Mouse (Mus musculus) forebrain, embryonic 14.5 days (tissue): Measurements from ENCODE around the gene BC067074. TPM values are rescaled to one million over a fixed set of nuclear protein-coding genes. Genes with fewer than 3 reads are reported as not detected.

Experiments used
- ATAC-seq: fragments of 200-750 bp; cut with Nextera tagmentation; 2 replicates; pipeline ENCODE4 v1.8.0; 2017; ENCODE audit warnings: mild to moderate bottlenecking, moderate library complexity
- DNase-seq: peaks from one replicate; pipeline ENCODE4 v3.0.0-alpha.2; 2015; ENCODE audit warnings: low spot score
- H3K27ac ChIP-seq: fragments of 300-500 bp; sonication (generic); 2 replicates; pipeline ENCODE4 v1.5.1; 2014; ENCODE audit warnings: low read depth, mild to moderate bottlenecking, control low read depth, low read length, moderate library complexity
- H3K27me3 ChIP-seq: fragments of 300-500 bp; sonication (generic); replicated peaks from 2 replicates; pipeline ENCODE4 v1.6.1; 2014; ENCODE audit warnings: low read length, control low read depth, mixed read lengths; ENCODE audit not compliant: control insufficient read depth, insufficient read depth
- H3K36me3 ChIP-seq: fragments of 300-500 bp; sonication (generic); 2 replicates; pipeline ENCODE4 v1.6.1; 2014; ENCODE audit warnings: low read length, control low read depth; ENCODE audit not compliant: control insufficient read depth, insufficient read depth
- H3K4me1 ChIP-seq: fragments of 300-500 bp; sonication (generic); 2 replicates; pipeline ENCODE4 v1.6.1; 2014; ENCODE audit warnings: antibody characterized with exemption, low read length, control low read depth; ENCODE audit not compliant: control insufficient read depth, insufficient read depth
- H3K4me2 ChIP-seq: fragments of 300-500 bp; sonication (generic); 2 replicates; pipeline ENCODE4 v1.6.1; 2014; ENCODE audit warnings: mild to moderate bottlenecking, control low read depth, low read length
- H3K4me3 ChIP-seq: fragments of 300-500 bp; sonication (generic); 2 replicates; pipeline ENCODE4 v1.5.1; 2014; ENCODE audit warnings: low read depth, low read length, control low read depth
- H3K9ac ChIP-seq: fragments of 300-500 bp; sonication (generic); 2 replicates; pipeline ENCODE4 v1.6.1; 2014; ENCODE audit warnings: mild to moderate bottlenecking, low read length, control low read depth, moderate library complexity
- H3K9me3 ChIP-seq: fragments of 300-500 bp; sonication (generic); replicated peaks from 2 replicates; pipeline ENCODE4 v1.6.1; 2016; ENCODE audit warnings: low read length, control low read depth, mixed read lengths; ENCODE audit not compliant: control insufficient read depth
- WGBS: fragments of 180-500 bp; shearing (Covaris S2); extraction: QIAGEN DNeasy Blood & Tissue Kit; methylation state at CpG from one replicate; pipeline ENCODE4 v1.1.7; 2014; 5-methylcytosine and 5-hydroxymethylcytosine counted together
- polyA plus RNA-seq: library from polyadenylated mRNA; unstranded; fragments of >200 nt; fragmentation: Nextera tagmentation; extraction: Ambion mirVana; gene quantifications from 2 replicates; pipeline ENCODE4 v1.2.1, GENCODE M21; 2014

The BC067074 gene
- polyA plus RNA-seq, 1 experiment from 2014 or later, result 0.52 TPM

DNA sequence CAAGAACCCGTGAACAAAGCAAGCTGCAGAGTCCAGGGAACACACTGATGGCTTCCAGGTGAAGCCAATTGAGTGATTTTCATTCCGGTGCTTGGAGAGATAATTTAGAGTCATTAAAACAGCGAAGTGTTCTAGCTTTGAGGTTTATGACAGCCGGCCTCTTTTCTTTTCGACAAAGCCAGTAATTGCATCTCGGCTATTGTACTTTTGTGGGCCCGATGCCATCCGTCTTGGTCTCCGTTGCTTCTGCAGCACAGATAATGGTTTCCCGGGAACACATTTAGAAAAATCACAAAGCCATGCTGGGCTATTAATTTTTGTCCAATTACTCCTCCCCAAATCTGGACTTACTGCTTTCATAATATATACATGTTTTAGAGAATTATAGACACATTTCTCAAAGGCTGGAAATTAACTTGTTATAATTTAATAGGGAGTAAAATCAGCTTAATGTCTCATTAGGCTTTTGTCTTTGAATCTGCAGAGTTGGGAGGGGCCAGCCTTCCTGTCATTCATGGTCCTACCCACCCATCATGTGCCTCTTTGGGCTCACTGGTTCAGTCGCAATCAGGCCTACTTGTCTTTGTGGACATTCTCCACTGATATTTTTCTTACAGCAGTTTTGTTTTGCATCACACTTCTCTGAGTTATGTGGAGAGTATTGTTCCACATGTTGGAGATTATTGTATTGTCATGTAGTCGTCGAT is 64.6 kb downstream of the BC067074 start:
- ATAC-seq (peak; percentile 60; the same call in 1 of the 2 replicates), DNase-seq (peak; percentile 60)
- WGBS, result 49% methylated on average over 13 of the region's 13 CpGs

DNA sequence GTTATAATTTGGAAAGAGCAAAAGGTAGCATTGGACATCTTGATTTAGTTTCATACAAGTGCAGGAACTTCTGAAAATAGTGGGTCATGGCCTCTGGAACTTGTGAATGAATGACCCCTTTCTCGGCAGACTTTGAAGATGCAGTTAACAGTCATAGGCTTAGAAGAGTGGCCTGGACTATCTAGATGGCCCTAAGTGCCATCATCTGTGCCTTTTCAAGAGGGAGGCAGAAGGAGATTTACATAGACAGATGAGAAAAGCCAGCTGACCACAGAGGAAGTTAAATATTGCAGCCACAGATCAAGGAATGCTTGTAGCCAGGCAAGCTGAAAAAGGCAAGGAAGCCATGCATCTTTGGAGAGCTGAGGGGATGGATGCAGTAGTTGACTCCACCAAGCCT is 66.7 kb downstream of the BC067074 start:
- 97% methylated on average over 1 of the region's 1 CpGs for WGBS

More for the DNA sequence above, 64.6 kb downstream of the BC067074 start:
- H3K9ac ChIP-seq, result no peak overlapping the region
- no peaks in the 10 kb centered on the region for H3K36me3 ChIP-seq
- H3K4me2 ChIP-seq, result no peak overlapping the region
- H3K4me1 ChIP-seq, result 0 out of 2 replicates have a peak, but pooled peaks cover under 1% of the 10 kb centered on the region
- no peak overlapping the region for H3K4me3 ChIP-seq
- no peak overlapping the region for H3K27ac ChIP-seq
- H3K27me3 ChIP-seq, result no peaks in the 10 kb centered on the region
- H3K9me3 ChIP-seq, result no peaks in the 10 kb centered on the region; the same call in 1 of the 2 replicates

DNA sequence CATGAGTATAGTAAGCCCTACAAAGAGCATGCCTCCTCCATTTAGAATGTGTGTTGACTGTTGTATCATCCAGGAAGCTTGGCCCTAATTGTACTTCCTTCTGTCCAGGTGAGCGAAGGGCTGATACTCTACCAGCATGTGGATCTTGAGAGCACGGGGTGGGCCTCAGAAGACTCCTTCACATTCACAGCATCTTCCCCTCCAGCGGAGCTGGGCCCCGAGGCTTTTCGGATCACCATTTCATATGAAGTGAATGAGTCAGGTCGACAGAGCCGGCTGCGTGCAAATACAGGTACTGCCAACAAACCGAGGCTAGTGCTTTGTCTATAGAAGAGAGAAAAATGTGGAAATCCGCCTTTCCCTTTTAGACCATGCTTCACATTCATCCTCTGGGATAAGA is 73.0 kb downstream of the BC067074 start:
- no peaks in the 10 kb centered on the region; the same call in 1 of the 2 replicates for H3K9me3 ChIP-seq
- H3K36me3 ChIP-seq, result no peaks in the 10 kb centered on the region
- H3K27me3 ChIP-seq, result no peaks in the 10 kb centered on the region
- ATAC-seq (no peak), DNase-seq (no peak)
- no peak overlapping the region for H3K27ac ChIP-seq
- WGBS, result 89% methylated on average over 10 of the region's 10 CpGs
- H3K4me2 ChIP-seq, result no peak overlapping the region
- no peak overlapping the region for H3K9ac ChIP-seq
- no peak overlapping the region for H3K4me3 ChIP-seq
- H3K4me1 ChIP-seq, result no peaks in the 10 kb centered on the region

More for the DNA sequence above, 66.7 kb downstream of the BC067074 start:
- H3K4me2 ChIP-seq, result no peak overlapping the region
- H3K9ac ChIP-seq, result no peak overlapping the region
- DNase-seq (no peak), ATAC-seq (no peak)
- H3K27ac ChIP-seq, result no peak overlapping the region
- H3K4me3 ChIP-seq, result no peak overlapping the region
- H3K36me3 ChIP-seq, result no peaks in the 10 kb centered on the region
- H3K27me3 ChIP-seq, result no peaks in the 10 kb centered on the region
- H3K9me3 ChIP-seq, result no peaks in the 10 kb centered on the region; the same call in 1 of the 2 replicates
- no peaks in the 10 kb centered on the region for H3K4me1 ChIP-seq

DNA sequence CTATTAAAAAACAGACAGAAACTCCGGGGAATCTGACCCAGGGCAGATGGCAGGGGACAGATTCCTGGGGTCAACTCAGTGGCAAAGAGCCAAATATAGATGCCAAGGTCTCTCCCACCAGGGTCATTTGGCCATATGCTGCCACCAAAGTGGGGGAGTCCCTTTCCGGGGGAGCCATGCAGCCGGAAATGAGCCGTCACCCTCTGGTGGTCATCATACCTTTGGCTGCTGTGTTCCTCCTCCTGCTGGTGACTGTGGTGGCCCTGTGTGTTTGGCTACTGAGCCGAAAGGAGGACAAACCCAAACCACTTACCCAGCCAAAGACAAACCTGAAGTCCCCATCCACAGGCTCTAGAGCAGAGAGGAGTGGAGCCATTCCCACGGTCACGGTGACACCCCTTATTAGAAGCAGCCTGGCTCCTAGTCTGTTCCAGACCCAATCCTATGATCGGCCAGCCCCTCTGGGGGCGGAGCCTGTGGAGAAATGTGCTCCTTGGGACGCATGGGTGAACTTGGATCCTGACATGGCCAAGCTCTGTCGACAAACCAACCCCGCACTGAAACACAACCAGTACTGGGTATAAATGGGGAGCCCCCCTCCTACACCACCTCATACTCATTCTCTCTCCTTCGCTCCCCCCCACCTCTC is 76.1 kb downstream of the BC067074 start:
- WGBS, result 74% methylated on average over 13 of the region's 13 CpGs
- no peak for DNase-seq
- ATAC-seq, result no peak
- Histone ChIP-seq H3K4me1 (no peaks in the 10 kb centered on the region), H3K4me2 (no peak overlapping the region), H3K36me3 (no peaks in the 10 kb centered on the region), H3K9me3 (no peaks in the 10 kb centered on the region), H3K9ac (no peak overlapping the region), H3K27me3 (no peaks in the 10 kb centered on the region), H3K27ac (no peak overlapping the region), H3K4me3 (no peak overlapping the region)

DNA sequence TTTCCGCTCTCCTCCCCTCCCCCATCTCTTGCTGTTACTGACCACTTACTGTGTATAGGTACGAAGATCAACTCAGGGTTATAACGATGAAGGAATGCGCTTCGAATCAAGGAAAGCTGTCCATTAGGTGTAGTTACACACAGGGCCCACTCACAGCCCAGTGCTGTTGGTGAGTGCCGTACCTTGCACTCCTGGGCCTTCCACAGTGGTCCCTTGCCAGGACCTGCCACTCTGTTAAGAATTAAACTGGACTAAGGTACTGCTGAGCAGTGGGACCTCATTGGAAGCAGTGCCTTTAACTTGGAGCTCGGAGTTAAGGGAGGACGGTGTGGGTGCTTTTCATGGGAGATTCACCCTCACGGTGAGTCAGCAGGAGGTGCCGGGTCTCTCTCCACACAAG is 76.7 kb downstream of the BC067074 start:
- no peaks in the 10 kb centered on the region for H3K36me3 ChIP-seq
- no peak for DNase-seq
- WGBS, result 92% methylated on average over 10 of the region's 10 CpGs
- H3K9ac ChIP-seq, result no peak overlapping the region
- no peak overlapping the region for H3K27ac ChIP-seq
- no peaks in the 10 kb centered on the region for H3K4me1 ChIP-seq
- no peaks in the 10 kb centered on the region for H3K9me3 ChIP-seq
- ATAC-seq, result no peak
- no peak overlapping the region for H3K4me2 ChIP-seq
- no peak overlapping the region for H3K4me3 ChIP-seq
- no peaks in the 10 kb centered on the region for H3K27me3 ChIP-seq

DNA sequence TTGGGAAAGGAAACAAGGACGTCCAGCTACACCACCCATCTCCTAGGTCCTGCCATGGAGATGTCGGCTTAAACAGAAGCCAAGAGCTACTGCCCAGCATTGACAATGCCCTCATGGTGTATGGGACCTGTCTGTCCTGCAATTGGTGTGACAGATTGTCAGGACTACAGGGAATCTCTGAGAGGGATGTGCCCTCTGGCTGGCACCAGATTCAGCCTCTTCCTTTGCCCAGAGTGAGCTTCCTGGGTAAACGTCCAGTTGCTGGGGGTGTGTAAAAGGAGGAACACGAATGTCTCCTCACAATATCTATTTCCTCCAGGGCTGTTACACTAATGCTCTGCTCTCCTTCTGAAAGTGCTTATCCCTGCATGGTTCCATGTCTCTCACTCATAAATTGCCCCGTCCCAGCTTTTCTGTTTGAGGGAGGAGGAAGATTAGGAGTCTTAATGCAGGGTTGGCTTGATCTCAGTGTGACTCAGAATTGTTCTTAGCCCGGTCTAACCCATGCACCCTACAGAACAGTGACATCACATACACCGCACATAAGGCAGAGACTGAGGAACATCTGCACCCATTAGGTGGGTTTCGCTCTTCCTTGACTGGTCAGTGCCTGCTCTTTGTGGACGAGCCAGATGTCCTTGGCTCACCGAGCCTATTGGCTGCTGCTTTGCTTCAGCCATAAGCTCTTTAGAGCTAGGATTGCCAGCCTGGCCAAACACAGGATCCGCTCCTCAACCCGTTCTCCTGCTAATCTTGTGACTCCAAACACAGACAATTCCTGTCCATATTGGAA is 80.5 kb downstream of the BC067074 start:
- no peak overlapping the region for H3K4me3 ChIP-seq
- ATAC-seq, result peak; percentile 20; the same call in 1 of the 2 replicates
- no peak overlapping the region for H3K27ac ChIP-seq
- no peak overlapping the region for H3K9ac ChIP-seq
- H3K27me3 ChIP-seq, result no peaks in the 10 kb centered on the region
- 88% methylated on average over 12 of the region's 12 CpGs for WGBS
- no peaks in the 10 kb centered on the region for H3K9me3 ChIP-seq
- no peak overlapping the region for H3K4me2 ChIP-seq
- no peaks in the 10 kb centered on the region for H3K4me1 ChIP-seq
- H3K36me3 ChIP-seq, result no peaks in the 10 kb centered on the region
- DNase-seq, result no peak

DNA sequence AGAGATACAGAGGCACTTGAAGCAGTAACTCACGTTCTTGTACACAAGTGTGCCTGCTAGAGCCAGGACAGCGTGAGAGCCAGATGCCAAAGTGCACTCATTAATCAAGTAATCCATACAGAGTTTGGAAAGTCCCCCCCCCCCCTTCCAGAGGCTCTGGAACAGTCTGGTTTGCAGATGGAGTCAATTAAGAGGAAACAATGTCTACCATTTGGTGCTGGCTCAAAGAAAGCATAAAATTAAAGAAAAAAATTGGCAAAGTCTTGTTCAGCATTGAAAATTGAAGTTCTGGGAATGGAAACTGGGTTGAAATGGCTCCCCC is 81.1 kb downstream of the BC067074 start:
- peak; percentile 71 for ATAC-seq
- Histone ChIP-seq H3K4me1 (no peaks in the 10 kb centered on the region), H3K4me3 (no peak overlapping the region), H3K9me3 (no peaks in the 10 kb centered on the region), H3K4me2 (no peak overlapping the region), H3K36me3 (no peaks in the 10 kb centered on the region), H3K9ac (no peak overlapping the region), H3K27me3 (no peaks in the 10 kb centered on the region), H3K27ac (no peak overlapping the region)
- DNase-seq, result peak; percentile 62
- 31% methylated on average over 2 of the region's 2 CpGs for WGBS

DNA sequence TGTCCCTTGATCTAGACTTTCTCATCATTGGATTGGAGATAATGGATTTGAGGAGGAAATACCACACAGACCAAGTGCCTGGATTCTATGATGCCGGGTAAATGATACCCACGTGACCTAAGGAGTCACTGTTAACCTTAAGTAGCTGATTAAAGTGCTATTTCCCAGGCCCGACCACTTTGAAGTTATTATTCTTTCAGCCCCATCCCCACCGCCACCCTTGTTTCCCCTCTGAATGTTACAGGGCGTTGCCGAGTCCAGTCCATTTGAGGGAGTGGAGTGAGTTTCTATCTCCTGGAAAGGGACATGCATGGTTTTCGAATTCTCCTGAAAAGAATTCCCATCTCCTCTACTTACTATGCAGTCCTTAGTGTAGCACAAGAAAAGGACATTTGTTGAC is 84.7 kb downstream of the BC067074 start:
- no peaks in the 10 kb centered on the region for H3K9me3 ChIP-seq
- no peak overlapping the region for H3K9ac ChIP-seq
- ATAC-seq, result no peak
- H3K27me3 ChIP-seq, result no peaks in the 10 kb centered on the region
- no peak overlapping the region for H3K4me3 ChIP-seq
- DNase-seq, result no peak
- 91% methylated on average over 7 of the region's 7 CpGs for WGBS
- no peaks in the 10 kb centered on the region for H3K36me3 ChIP-seq
- no peaks in the 10 kb centered on the region for H3K4me1 ChIP-seq
- no peak overlapping the region for H3K27ac ChIP-seq
- H3K4me2 ChIP-seq, result no peak overlapping the region
